Mouse (Mus musculus) heart, adult 2 months (tissue): ENCODE measurements at regions not wholly inside any gene's neighbourhood (a gene's known extent, or its start where the extent isn't known, plus 50 kb on each side); places are given as distances from the start of the nearest gene placed in this dataset.

Source experiments
- CTCF ChIP-seq: fragments of 200-600 bp; IDR thresholded peaks from 2 replicates; pipeline ENCODE4 v1.8.1; 2022; ENCODE audit warnings: antibody characterized with exemption, mild to moderate bottlenecking, moderate library complexity
- EP300 ChIP-seq: fragments of 200-500 bp; IDR thresholded peaks from 2 replicates; pipeline ENCODE4 v1.6.1; 2011; ENCODE audit warnings: low read depth, low read length, control low read depth; ENCODE audit not compliant: insufficient read depth
- POLR2A ChIP-seq: fragments of 200-500 bp; IDR thresholded peaks from 2 replicates; pipeline ENCODE4 v1.6.1; 2011; ENCODE audit warnings: mild to moderate bottlenecking, low read depth, low read length, control low read depth; ENCODE audit not compliant: insufficient read depth

GRCm38 (mm10) chr6:50973815-50974214 is 319.6 kb upstream of the Npvf start:
- no peak for TF ChIP-seq POLR2A
- TF ChIP-seq CTCF, result no peak
- TF ChIP-seq EP300, result no peak
